Mouse (Mus musculus) ES-Bruce4 (cell line): Measurements from ENCODE around the gene Prr18.

Experiments
- CTCF ChIP-seq: IDR thresholded peaks from one replicate; pipeline ENCODE4 v1.8.1; 2011; ENCODE audit warnings: low read depth, low read length
- EP300 ChIP-seq: IDR thresholded peaks from 2 replicates; pipeline ENCODE4 v1.6.1; 2011; ENCODE audit warnings: low read depth, low read length; ENCODE audit not compliant: insufficient read depth
- POLR2A ChIP-seq: IDR thresholded peaks from one replicate; pipeline ENCODE4 v1.8.1; 2011; ENCODE audit warnings: low read length; ENCODE audit not compliant: insufficient read depth

- TF ChIP-seq POLR2A (no peak), CTCF (no peak), EP300 (no peak)
These were observed 46.5 kb upstream of the Prr18 start for GRCm38 (mm10) chr17:8290736-8291135.
